Mouse (Mus musculus) spleen, adult 2 months (tissue): Measurements from ENCODE around the gene Map3k4.

Experiments used
- CTCF ChIP-seq: fragments of 200-500 bp; IDR thresholded peaks from 2 replicates; pipeline ENCODE4 v1.5.1; 2011; ENCODE audit warnings: mild to moderate bottlenecking, inconsistent platforms; ENCODE audit not compliant: insufficient read depth, insufficient read length, insufficient replicate concordance; ENCODE audit errors: extremely low read depth
- POLR2A ChIP-seq: fragments of 200-500 bp; IDR thresholded peaks from 2 replicates; pipeline ENCODE4 v1.6.1; 2011; ENCODE audit warnings: low read depth, low read length, inconsistent platforms

- TF ChIP-seq CTCF (no peak), POLR2A (no peak)
Observed at GRCm38 (mm10) chr17:12336073-12336868, 17.7 kb upstream of the Map3k4 start.
